Mouse (Mus musculus) small intestine, adult 2 months (tissue): ENCODE measurements around the gene Dnah11.

ENCODE experiments used
- CTCF ChIP-seq: fragments of 200-500 bp; IDR thresholded peaks from 2 replicates; pipeline ENCODE4 v1.5.1; 2012; ENCODE audit warnings: low read depth, mild to moderate bottlenecking, control low read depth, inconsistent platforms, low read length, moderate library complexity, mixed read lengths; ENCODE audit not compliant: insufficient replicate concordance, insufficient read length; ENCODE audit errors: extremely low read depth
- POLR2A ChIP-seq: fragments of 200-500 bp; IDR thresholded peaks from 2 replicates; pipeline ENCODE4 v1.6.1; 2012; ENCODE audit warnings: low read depth, mild to moderate bottlenecking, control low read depth, inconsistent platforms, low read length, moderate library complexity

DNA sequence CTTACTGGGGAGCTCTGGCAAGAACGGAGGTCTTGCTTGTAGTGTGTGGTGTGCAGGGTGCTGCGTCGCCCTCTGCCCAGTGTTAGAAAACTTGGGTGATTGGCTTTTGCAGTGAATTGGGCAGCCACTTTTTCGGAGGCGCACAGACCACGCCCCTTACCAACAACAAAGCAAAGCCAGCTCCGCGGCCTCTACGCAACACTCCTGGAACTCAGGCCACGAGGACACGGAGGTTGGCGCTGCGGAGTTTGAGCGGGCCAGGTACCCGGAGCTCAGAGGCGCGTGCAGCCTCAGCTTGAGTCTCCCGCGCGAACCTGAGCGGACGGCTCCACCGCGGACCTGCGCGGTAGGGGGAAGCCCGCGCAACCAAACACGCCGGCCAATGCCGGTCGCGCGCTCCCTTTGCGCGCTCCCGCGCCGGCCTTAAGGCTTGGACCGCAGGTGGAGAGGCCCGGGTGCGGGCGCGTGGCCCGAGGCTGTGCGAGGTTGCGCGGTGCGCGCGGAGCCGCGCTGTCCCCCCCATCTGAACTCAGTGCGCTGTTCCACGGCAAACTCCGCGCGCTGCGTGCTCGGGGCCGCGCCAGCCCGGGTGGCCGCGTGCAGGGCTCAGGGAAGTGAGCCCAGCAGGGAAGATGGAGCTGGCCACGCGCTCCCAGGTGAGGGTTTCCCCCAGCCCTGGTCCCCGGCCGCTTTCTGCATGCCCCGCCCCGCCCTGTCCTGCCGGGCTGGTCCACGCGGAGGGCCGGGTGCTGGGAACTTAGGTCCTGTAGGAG is 355.4 kb downstream of the Dnah11 start:
- TF ChIP-seq POLR2A, result no peak
- TF ChIP-seq CTCF, result no peak
